Mouse (Mus musculus): Measurements from ENCODE around the gene Rgs8.

Rgs8 gene

DNA sequence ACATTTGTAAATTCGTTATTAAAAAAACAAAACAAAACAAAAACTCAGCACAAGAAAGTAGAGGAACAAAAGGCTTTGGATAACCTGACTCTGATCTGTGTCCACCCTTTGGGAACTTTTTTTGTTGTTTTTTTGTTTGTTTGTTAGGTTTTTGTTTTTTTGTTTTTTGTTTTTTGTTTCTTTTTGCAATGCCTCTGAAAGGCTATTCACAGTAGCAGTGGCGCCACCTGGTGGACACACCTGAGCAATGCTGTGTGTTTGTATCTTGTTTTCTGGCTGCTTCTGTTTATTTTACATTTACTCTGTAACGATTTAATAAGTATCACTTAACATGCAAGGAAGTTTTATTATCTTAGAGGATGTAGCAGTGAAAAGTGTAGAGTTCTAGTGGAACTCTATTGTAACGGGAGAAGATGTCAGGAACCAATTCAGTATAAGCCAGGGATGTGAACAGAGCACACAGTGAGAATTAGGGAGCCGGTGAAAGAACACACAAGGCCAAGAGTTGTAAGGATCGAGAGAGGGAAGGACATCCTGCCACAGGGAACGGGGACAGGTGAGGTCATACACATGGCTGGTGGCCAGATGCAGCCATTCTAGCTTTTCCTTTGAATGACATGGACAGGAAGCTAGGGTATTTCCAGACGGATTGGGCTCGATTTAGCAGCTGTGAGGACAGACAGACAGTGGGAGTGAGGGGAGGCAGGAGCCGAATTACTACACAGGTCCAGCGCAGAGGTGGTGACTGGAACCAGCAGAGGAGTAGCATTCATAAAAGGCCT, 89.7 kb downstream of the Rgs8 start:
- peak; percentile 34 to 64 for DNase-seq (ENCODE audit: low spot score in 2 of 2)

- no peak for DNase-seq (ENCODE audit: low spot score in 2 of 2)
Observed at GRCm38 (mm10) chr1:153746119-153746670, 93.4 kb downstream of the Rgs8 start.

GRCm38 (mm10) chr1:153746728-153747127, 93.9 kb downstream of the Rgs8 start:
- DNase-seq (ENCODE audit: low spot score in 2 of 2): peak; percentile 61 to 70

GRCm38 (mm10) chr1:153747861-153748530, 95.2 kb downstream of the Rgs8 start:
- no peak for DNase-seq (ENCODE audit: low spot score in 2 of 2)

DNA sequence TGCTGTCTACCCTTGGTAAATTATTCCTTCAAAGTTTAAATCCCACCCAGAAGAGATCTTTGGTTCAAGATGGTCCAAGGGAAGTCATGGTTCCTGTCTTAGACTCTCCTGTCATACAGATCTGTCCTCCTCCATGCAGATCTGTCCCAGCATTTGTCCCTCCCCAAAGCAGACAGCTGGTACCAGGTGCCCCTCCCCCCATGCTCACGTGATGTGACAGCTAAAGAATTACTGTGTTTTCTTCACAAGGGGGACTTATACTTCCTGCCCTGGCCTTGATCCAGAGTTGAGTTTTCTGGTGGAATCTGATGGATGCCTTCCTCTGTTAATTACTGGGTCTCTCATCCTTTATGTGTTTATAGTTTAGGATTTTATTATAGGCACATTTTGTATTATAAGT, 95.7 kb downstream of the Rgs8 start:
- peak; percentile 44 to 67 for DNase-seq (ENCODE audit: low spot score in 2 of 2)

- peak; percentile 66 to 76 for DNase-seq (ENCODE audit: low spot score in 2 of 2)
Observed at GRCm38 (mm10) chr1:153749211-153749801, 96.5 kb downstream of the Rgs8 start, which contains the start of gene Rnasel. Gene Rnasel (plus strand): TSS chr1:153749426.
